In genomic region chr17:31510944-31511343, GRCm38 (mm10) we compare ENCODE assay signal across 8 mouse cellular contexts. TPM values are rescaled to one million over a fixed set of nuclear protein-coding genes. Genes with fewer than 3 reads are reported as not detected.
DNase-seq lines count a peak whose midpoint lies in the region; ATAC-seq lines count a peak whose summit lies in the region.

No protein-coding gene starts in this region.

- WGBS in lung, embryonic 16.5 days = 93% methylated on average over 6 of the region's 6 CpGs
- 92% methylated on average over 6 of the region's 6 CpGs for WGBS in embryonic facial prominence, embryonic 12.5 days
- WGBS in limb, embryonic 10.5 days = 94% methylated on average over 6 of the region's 6 CpGs
- 93% methylated on average over 6 of the region's 6 CpGs for WGBS in stomach, embryonic 14.5 days

- no peaks in the 10 kb centered on the region for H3K9me3 ChIP-seq in lung, embryonic 16.5 days (ENCODE audit: control insufficient read depth, low read length)
- no peaks in the 10 kb centered on the region for H3K9me3 ChIP-seq in embryonic facial prominence, embryonic 12.5 days
- no peaks in the 10 kb centered on the region for H3K9me3 ChIP-seq in limb, embryonic 10.5 days (replicated peaks)
- no peaks in the 10 kb centered on the region for H3K9me3 ChIP-seq in stomach, embryonic 14.5 days (ENCODE audit: control insufficient read depth, low read depth, low read length)

- no peak for ATAC-seq in lung, embryonic 16.5 days (ENCODE audit: low read depth)
- ATAC-seq in embryonic facial prominence, embryonic 12.5 days (ENCODE audit: insufficient number of reproducible peaks, insufficient read depth, low FRiP score, low TSS enrichment) = no peak
- no peak for ATAC-seq in stomach, embryonic 14.5 days (ENCODE audit: insufficient number of reproducible peaks, insufficient read depth, low FRiP score, low read depth)

- H3K27ac ChIP-seq in lung, embryonic 16.5 days (ENCODE audit: low read length) = no peak overlapping the region
- H3K27ac ChIP-seq in embryonic facial prominence, embryonic 12.5 days = no peak overlapping the region
- no peak overlapping the region for H3K27ac ChIP-seq in limb, embryonic 10.5 days
- no peak overlapping the region for H3K27ac ChIP-seq in stomach, embryonic 14.5 days (ENCODE audit: low read length)

- H3K9ac ChIP-seq in lung, embryonic 16.5 days (ENCODE audit: low read length) = no peak overlapping the region
- H3K9ac ChIP-seq in embryonic facial prominence, embryonic 12.5 days = no peak overlapping the region
- H3K9ac ChIP-seq in stomach, embryonic 14.5 days (replicated peaks; ENCODE audit: low read depth, low read length) = no peak overlapping the region

- H3K4me1 ChIP-seq in lung, embryonic 16.5 days (replicated peaks; ENCODE audit: control insufficient read depth, insufficient read depth, low read length) = peaks cover 6% of the 10 kb centered on the region
- peaks cover 10% of the 10 kb centered on the region for H3K4me1 ChIP-seq in embryonic facial prominence, embryonic 12.5 days
- peaks cover 16% of the 10 kb centered on the region for H3K4me1 ChIP-seq in limb, embryonic 10.5 days
- peaks cover 4% of the 10 kb centered on the region; the same call in 1 of the 2 replicates for H3K4me1 ChIP-seq in stomach, embryonic 14.5 days (ENCODE audit: control insufficient read depth, insufficient read depth, low read length)

- H3K27me3 ChIP-seq in lung, embryonic 16.5 days (ENCODE audit: control insufficient read depth, insufficient read depth, low read depth, low read length) = no peaks in the 10 kb centered on the region
- no peaks in the 10 kb centered on the region for H3K27me3 ChIP-seq in embryonic facial prominence, embryonic 12.5 days
- no peaks in the 10 kb centered on the region for H3K27me3 ChIP-seq in limb, embryonic 10.5 days (ENCODE audit: low read depth, poor library complexity, severe bottlenecking)
- no peaks in the 10 kb centered on the region for H3K27me3 ChIP-seq in stomach, embryonic 14.5 days (ENCODE audit: control insufficient read depth, insufficient read depth, low read length)

- DNase-seq in lung, postnatal 25 days (ENCODE audit: low spot score) = no peak
- no peak for DNase-seq in limb, embryonic 10.5 days (ENCODE audit: low spot score)
- no peak for DNase-seq in layer of hippocampus, adult 11-12 months (ENCODE audit: low spot score)
- DNase-seq in spleen, adult 12 weeks (ENCODE audit: low spot score) = no peak
- DNase-seq in adrenal gland, postnatal 10 days = no peak

- peaks cover 12% of the 10 kb centered on the region; the same call in 1 of the 2 replicates for H3K36me3 ChIP-seq in lung, embryonic 16.5 days (ENCODE audit: control insufficient read depth, insufficient read depth, low read length)
- H3K36me3 ChIP-seq in embryonic facial prominence, embryonic 12.5 days = peaks cover 32% of the 10 kb centered on the region
- peaks cover 46% of the 10 kb centered on the region for H3K36me3 ChIP-seq in limb, embryonic 10.5 days
- peaks cover 23% of the 10 kb centered on the region for H3K36me3 ChIP-seq in stomach, embryonic 14.5 days (ENCODE audit: control insufficient read depth, insufficient read depth, low read length)

- H3K4me2 ChIP-seq in lung, embryonic 16.5 days (ENCODE audit: low read depth, low read length) = peak overlapping the region; percentile 84; the same call in 1 of the 2 replicates
- peak overlapping the region; percentile 79 for H3K4me2 ChIP-seq in embryonic facial prominence, embryonic 12.5 days (replicated peaks)
- peak overlapping the region; percentile 77 for H3K4me2 ChIP-seq in stomach, embryonic 14.5 days (replicated peaks; ENCODE audit: low read depth, low read length)

- peak overlapping the region; percentile 91 for H3K4me3 ChIP-seq in lung, embryonic 16.5 days (ENCODE audit: low read length)
- peak overlapping the region; percentile 84 for H3K4me3 ChIP-seq in embryonic facial prominence, embryonic 12.5 days
- peak overlapping the region; percentile 84 for H3K4me3 ChIP-seq in limb, embryonic 10.5 days
- H3K4me3 ChIP-seq in stomach, embryonic 14.5 days (ENCODE audit: low read depth, low read length) = peak overlapping the region; percentile 60; the same call in 1 of the 2 replicates

RNA-seq across cellular contexts. Expression of gene Wdr4, which starts 8.8 kb away (rescaled TPM):
- 28.6 and 33.7 TPM in 2 replicates for polyA plus RNA-seq in lung, embryonic 16.5 days (2015; fragmentation: Nextera tagmentation; extraction: Ambion mirVana)
- 39.8 and 44.5 TPM in 2 replicates for polyA plus RNA-seq in embryonic facial prominence, embryonic 12.5 days (2016; fragmentation: Nextera tagmentation; extraction: Ambion mirVana)
- polyA plus RNA-seq in limb, embryonic 10.5 days (2016; fragmentation: Nextera tagmentation; extraction: Ambion mirVana) = 69.5 and 73.2 TPM in 2 replicates
- polyA plus RNA-seq in stomach, embryonic 14.5 days (2014; fragmentation: Nextera tagmentation; extraction: Ambion mirVana) = 34.7 and 36.7 TPM in 2 replicates
- total RNA-seq in adrenal gland, postnatal 10 days (2021) = 10 to 100 TPM; 22.9 to 28.0 TPM

RNA-seq across cellular contexts. Expression of gene Ndufv3, which starts 9.0 kb away (rescaled TPM):
- polyA plus RNA-seq in lung, embryonic 16.5 days (2015; fragmentation: Nextera tagmentation; extraction: Ambion mirVana) = 253 and 258 TPM in 2 replicates
- polyA plus RNA-seq in embryonic facial prominence, embryonic 12.5 days (2016; fragmentation: Nextera tagmentation; extraction: Ambion mirVana) = 219 and 253 TPM in 2 replicates
- 201 and 213 TPM in 2 replicates for polyA plus RNA-seq in limb, embryonic 10.5 days (2016; fragmentation: Nextera tagmentation; extraction: Ambion mirVana)
- polyA plus RNA-seq in stomach, embryonic 14.5 days (2014; fragmentation: Nextera tagmentation; extraction: Ambion mirVana) = 296 and 346 TPM in 2 replicates
- total RNA-seq in adrenal gland, postnatal 10 days (2021) = 100 to 1,000 TPM; 637 to 664 TPM

RNA-seq across cellular contexts. Expression of gene Pknox1, which starts 53.6 kb away (rescaled TPM):
- 44.1 and 44.4 TPM in 2 replicates for polyA plus RNA-seq in lung, embryonic 16.5 days (2015; fragmentation: Nextera tagmentation; extraction: Ambion mirVana)
- polyA plus RNA-seq in embryonic facial prominence, embryonic 12.5 days (2016; fragmentation: Nextera tagmentation; extraction: Ambion mirVana) = 26.7 and 27.1 TPM in 2 replicates
- polyA plus RNA-seq in limb, embryonic 10.5 days (2016; fragmentation: Nextera tagmentation; extraction: Ambion mirVana) = 37.6 and 40.2 TPM in 2 replicates
- 44.4 and 45.1 TPM in 2 replicates for polyA plus RNA-seq in stomach, embryonic 14.5 days (2014; fragmentation: Nextera tagmentation; extraction: Ambion mirVana)
- total RNA-seq in adrenal gland, postnatal 10 days (2021) = 10 to 100 TPM; 15.4 to 21.8 TPM
